Mouse (Mus musculus): Measurements from ENCODE around the gene Meis1. TPM values are rescaled to one million over a fixed set of nuclear protein-coding genes. Genes with fewer than 3 reads are reported as not detected.

Meis1 gene
- polyA plus RNA-seq (2012; ENCODE audit: insufficient read depth, insufficient read length, low replicate concordance, missing spikeins): not detected in 2 replicates

DNA sequence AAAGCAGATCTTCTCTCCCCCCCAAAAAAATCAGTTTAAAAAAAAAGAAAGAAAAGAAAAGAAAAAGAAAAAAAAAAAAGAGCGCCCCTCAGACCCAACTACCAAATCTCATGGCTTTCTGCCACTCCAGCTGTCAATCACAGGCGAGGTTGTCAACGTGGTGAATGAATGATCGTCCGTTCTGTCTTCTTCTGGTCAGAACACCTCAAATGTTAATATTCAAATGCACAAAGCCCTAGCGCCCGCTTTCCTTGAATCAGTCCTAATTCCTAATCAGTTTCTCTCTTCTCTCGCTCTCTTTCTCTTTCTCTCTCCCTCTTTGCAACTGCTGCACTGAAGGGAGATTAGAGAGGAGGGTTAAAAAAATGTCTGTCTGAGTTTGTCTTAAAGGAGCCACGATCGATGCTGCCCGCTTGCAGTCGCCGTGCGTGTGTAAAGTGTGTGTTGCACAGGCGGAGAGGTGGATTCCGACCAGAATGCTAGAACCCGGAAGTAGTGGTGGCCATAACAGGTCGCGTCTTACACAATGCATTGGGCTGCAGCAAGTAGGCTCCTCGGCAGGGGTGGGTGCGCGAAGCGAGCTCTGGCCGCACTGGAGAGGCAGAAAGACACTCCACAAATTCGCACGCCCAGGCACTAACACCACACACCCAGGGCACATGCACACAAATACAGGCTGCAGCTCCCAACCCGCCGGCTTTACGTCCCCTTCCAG lies at the start of gene Meis1:
TSS of gene Meis1 (minus strand) at position 497 of the 715 bp plus-strand sequence.
- Histone ChIP-seq H3K4me3 (ENCODE audit: insufficient read depth, low read depth, low read length) (peak within 1 kb of the TSS; percentile 52), H3K4me1 (ENCODE audit: control insufficient read depth, insufficient read depth, low read length) (peaks cover 12% of the 10 kb centered on the region), H3K27ac (ENCODE audit: insufficient read depth, low read depth, low read length) (peak within 1 kb of the TSS; percentile 85)
- no peak for TF ChIP-seq CTCF (IDR thresholded peaks at IDR 0.05; ENCODE audit: insufficient read depth, low read depth, low read length)
- peak; percentile 40; the same call in 1 of the 2 replicates for TF ChIP-seq POLR2A (IDR thresholded peaks at IDR 0.05; ENCODE audit: insufficient read depth, low read depth, low read length)
- WGBS: under 1% methylated on average over 29 of the region's 29 CpGs

DNA sequence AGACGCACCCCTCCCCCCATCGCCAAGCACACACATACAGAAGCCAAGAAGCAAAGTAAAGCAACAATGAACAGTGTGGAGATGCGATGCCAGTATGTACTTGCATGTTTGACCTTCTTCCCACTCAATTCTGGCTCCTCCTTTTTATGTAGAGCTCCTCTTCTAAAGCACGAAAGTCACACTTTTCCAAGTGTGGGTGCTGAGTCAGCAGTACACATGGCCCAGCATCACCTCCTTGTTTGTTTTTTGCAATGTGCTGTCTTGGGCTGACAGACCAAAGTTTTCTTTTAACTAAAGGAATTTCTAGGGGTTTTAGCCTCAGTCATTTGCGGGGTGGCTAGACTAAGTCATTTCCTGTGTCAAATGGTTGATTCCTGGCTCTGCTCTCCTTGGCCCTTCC lies 48.5 kb upstream of the Meis1 start:
- 91% methylated on average over 5 of the region's 5 CpGs for WGBS
- TF ChIP-seq CTCF (IDR thresholded peaks at IDR 0.05; ENCODE audit: insufficient read depth, low read depth, low read length) (no peak), POLR2A (IDR thresholded peaks at IDR 0.05; ENCODE audit: insufficient read depth, low read depth, low read length) (no peak)
- no peaks in the 10 kb centered on the region for H3K4me1 ChIP-seq (ENCODE audit: control insufficient read depth, insufficient read depth, low read length)
- no peak overlapping the region for H3K27ac ChIP-seq (ENCODE audit: insufficient read depth, low read depth, low read length)
- H3K4me3 ChIP-seq (ENCODE audit: insufficient read depth, low read depth, low read length): no peak overlapping the region

- Histone ChIP-seq H3K4me1 (ENCODE audit: control insufficient read depth, insufficient read depth, low read length) (no peaks in the 10 kb centered on the region), H3K27ac (ENCODE audit: insufficient read depth, low read depth, low read length) (no peak overlapping the region), H3K4me3 (ENCODE audit: insufficient read depth, low read depth, low read length) (no peak overlapping the region)
- 86% methylated on average over 7 of the region's 7 CpGs for WGBS
- TF ChIP-seq POLR2A (IDR thresholded peaks at IDR 0.05; ENCODE audit: insufficient read depth, low read depth, low read length) (no peak), CTCF (IDR thresholded peaks at IDR 0.05; ENCODE audit: insufficient read depth, low read depth, low read length) (no peak)
These were observed 30.5 kb upstream of the Meis1 start for GRCm38 (mm10) chr11:19049276-19049675.

GRCm38 (mm10) chr11:19036595-19037166 lies 17.9 kb upstream of the Meis1 start:
- WGBS: 96% methylated on average over 10 of the region's 10 CpGs

DNA sequence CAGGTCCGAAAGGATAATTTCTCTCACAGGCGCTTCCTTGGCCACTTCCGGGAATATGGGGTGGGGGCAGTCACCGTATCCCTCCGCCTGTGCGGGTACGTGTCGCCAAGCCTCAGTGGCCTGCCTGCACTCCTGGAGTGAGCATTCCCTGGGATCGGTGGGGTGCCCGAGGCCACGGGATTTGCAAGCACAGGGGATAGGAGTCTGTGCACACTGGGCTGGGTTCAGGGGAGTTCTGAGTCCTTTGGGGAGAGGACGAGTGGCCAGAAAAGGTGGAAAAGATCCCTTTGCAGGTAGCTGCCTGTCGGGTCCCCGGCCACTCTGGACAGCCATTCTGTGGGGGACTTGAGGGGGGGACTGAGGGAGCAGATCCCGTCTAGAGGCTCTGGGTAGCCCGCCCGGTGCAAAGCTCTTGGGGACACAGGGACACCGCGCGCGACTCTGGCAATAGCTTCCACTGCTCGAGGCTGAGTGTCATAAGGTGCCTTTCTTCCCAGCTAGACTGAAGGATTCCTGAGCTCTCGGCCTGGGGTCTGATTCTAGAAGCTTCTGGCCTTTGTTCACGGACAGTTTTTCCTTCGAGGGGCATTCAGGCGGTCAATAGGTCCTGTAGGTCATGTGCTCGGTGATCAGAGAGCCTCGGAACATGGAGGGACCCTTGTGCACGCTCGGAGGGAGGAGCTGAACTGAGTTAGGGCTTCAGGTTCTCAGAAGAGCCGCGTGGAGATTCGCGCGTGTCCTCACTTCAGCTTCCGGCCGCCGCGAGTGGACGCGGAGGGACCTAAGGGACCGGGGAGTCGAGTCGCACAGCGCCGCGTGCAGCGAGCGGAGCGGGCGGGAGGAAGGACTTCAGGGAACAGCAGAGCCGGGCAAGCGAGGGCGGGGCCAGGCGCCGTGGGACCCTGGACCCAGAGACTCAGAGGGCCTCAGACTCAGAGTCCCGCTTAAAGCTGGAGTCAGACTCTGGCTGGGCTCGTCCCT lies 8.1 kb upstream of the Meis1 start:
- peak overlapping the region; percentile 48 for H3K4me3 ChIP-seq (ENCODE audit: insufficient read depth, low read depth, low read length)
- H3K27ac ChIP-seq (ENCODE audit: insufficient read depth, low read depth, low read length): no peak overlapping the region
- under 1% methylated on average over 58 of the region's 58 CpGs for WGBS
- peaks cover 4% of the 10 kb centered on the region; the same call in 1 of the 2 replicates for H3K4me1 ChIP-seq (ENCODE audit: control insufficient read depth, insufficient read depth, low read length)
- TF ChIP-seq CTCF (IDR thresholded peaks at IDR 0.05; ENCODE audit: insufficient read depth, low read depth, low read length) (no peak), POLR2A (IDR thresholded peaks at IDR 0.05; ENCODE audit: insufficient read depth, low read depth, low read length) (no peak)

More at GRCm38 (mm10) chr11:19036595-19037166, 17.9 kb upstream of the Meis1 start:
- Histone ChIP-seq H3K4me3 (ENCODE audit: insufficient read depth, low read depth, low read length) (no peak overlapping the region), H3K4me1 (ENCODE audit: control insufficient read depth, insufficient read depth, low read length) (no peaks in the 10 kb centered on the region), H3K27ac (ENCODE audit: insufficient read depth, low read depth, low read length) (no peak overlapping the region)
- no peak for TF ChIP-seq POLR2A (IDR thresholded peaks at IDR 0.05; ENCODE audit: insufficient read depth, low read depth, low read length)
- TF ChIP-seq CTCF (IDR thresholded peaks at IDR 0.05; ENCODE audit: insufficient read depth, low read depth, low read length): no peak

DNA sequence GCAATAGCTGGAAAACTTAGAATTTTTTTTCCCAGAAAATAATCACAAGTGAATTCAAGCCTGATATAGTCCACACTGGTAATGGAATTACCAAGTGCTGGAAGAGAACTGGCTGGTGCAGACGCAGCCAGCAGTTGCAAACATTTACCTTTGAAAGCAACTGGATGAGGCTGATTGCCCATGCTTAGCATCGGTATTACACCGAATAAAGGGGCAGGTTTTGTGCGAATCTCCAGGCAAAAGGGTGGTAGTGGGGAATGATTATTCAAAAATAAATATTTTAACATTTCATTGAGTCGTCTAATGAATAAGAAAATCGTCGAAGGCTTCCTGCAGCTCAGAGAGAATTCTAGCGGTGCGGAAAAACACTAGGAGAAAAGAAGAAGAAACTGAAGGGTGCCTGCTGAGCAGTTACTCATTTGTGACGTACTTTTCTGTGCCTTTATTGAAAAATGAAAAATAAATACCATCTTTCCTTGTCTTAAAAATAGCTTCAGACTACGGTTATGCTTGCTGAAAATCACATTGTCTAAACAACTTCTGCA lies 7.3 kb upstream of the Meis1 start:
- H3K27ac ChIP-seq (ENCODE audit: insufficient read depth, low read depth, low read length): no peak overlapping the region
- 22% methylated on average over 11 of the region's 11 CpGs for WGBS
- peaks cover 8% of the 10 kb centered on the region for H3K4me1 ChIP-seq (ENCODE audit: control insufficient read depth, insufficient read depth, low read length)
- peak overlapping the region; percentile 48 for H3K4me3 ChIP-seq (ENCODE audit: insufficient read depth, low read depth, low read length)
- TF ChIP-seq CTCF (IDR thresholded peaks at IDR 0.05; ENCODE audit: insufficient read depth, low read depth, low read length) (no peak), POLR2A (IDR thresholded peaks at IDR 0.05; ENCODE audit: insufficient read depth, low read depth, low read length) (no peak)

DNA sequence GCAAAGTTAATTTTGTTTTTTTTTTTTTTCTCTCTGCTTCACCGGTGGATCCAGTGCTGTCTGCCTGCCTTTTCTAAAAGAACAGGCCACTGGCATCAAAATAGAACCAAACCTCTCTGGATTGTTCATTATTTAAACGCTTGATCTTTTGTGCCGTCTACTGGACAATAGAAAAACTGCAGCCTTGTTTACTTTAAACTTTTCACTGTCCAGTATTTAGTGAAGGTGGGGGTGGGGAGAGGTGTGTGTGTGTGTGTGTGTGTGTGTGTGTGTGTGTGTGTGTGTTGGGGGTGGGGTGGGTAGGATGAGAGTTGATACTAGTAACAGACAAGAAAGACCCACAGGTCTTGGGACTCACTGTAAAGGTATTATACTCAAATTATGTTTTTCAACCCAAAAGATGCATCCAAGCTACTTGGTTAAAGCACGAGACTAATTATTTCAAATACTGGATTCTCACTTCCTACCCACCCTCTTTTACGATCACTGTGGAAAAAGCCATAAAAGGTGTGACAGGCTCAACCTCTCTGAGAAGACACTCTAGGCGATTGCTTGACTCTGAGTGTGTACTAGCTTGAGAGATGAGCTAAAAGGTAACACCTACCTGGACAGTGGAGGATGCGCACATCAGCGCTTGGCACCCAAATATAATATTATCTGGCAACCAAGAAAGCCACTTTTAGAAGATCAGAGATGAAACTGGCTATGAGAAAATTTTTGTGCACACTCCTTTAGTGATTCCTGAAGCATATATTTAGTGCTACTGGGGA lies 5.9 kb upstream of the Meis1 start:
- Histone ChIP-seq H3K4me3 (ENCODE audit: insufficient read depth, low read depth, low read length) (no peak overlapping the region), H3K4me1 (ENCODE audit: control insufficient read depth, insufficient read depth, low read length) (peaks cover 11% of the 10 kb centered on the region), H3K27ac (ENCODE audit: insufficient read depth, low read depth, low read length) (no peak overlapping the region)
- WGBS: 40% methylated on average over 8 of the region's 8 CpGs
- TF ChIP-seq POLR2A (IDR thresholded peaks at IDR 0.05; ENCODE audit: insufficient read depth, low read depth, low read length) (no peak), CTCF (IDR thresholded peaks at IDR 0.05; ENCODE audit: insufficient read depth, low read depth, low read length) (no peak)

DNA sequence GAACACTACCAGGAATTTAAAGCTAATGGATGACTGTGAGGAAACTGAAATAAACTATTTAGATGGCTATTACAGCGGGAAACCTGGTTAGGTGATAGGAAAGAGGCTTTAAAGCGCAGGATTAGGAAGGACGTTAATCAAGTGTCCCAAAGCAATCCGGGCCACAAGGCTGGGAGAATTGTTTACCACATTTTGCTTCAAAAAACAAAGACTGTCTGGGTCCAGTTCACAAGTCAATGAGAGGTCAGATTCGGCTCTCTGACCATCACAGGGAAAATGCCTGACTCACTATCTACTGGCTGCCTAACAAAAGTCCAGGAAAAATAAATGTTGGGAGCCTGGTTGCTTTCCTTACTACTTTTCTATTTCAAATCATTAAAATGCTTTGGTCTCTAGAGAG lies 4.6 kb upstream of the Meis1 start:
- no peak for TF ChIP-seq POLR2A (IDR thresholded peaks at IDR 0.05; ENCODE audit: insufficient read depth, low read depth, low read length)
- TF ChIP-seq CTCF (IDR thresholded peaks at IDR 0.05; ENCODE audit: insufficient read depth, low read depth, low read length): no peak
- H3K27ac ChIP-seq (ENCODE audit: insufficient read depth, low read depth, low read length): no peak overlapping the region
- H3K4me3 ChIP-seq (ENCODE audit: insufficient read depth, low read depth, low read length): no peak overlapping the region
- peaks cover 11% of the 10 kb centered on the region for H3K4me1 ChIP-seq (ENCODE audit: control insufficient read depth, insufficient read depth, low read length)
- 78% methylated on average over 5 of the region's 5 CpGs for WGBS
